Comparison of ENCODE assay signal across 9 mouse cellular contexts in genomic region chr19:24606390-24606976, GRCm38 (mm10). TPM values are rescaled to one million over a fixed set of nuclear protein-coding genes. Genes with fewer than 3 reads are reported as not detected.
DNase-seq lines count a peak whose midpoint lies in the region; ATAC-seq and TF ChIP-seq lines count a peak whose summit lies in the region.
"Had no signal": no experiment of that assay in that cellular context is flagged by ENCODE, and none has a peak within 500 bp of the region (broad histone marks: within the 10 kb centered on the region; RNA-seq: fewer than 3 reads in every experiment).

No protein-coding gene starts in this region.

- 49% methylated on average over 5 of the region's 5 CpGs for WGBS in lung, postnatal 0 days

- no peaks in the 10 kb centered on the region for H3K36me3 ChIP-seq in E14TG2a.4 (ENCODE audit: insufficient read depth, low read length)
- H3K36me3 ChIP-seq in lung, postnatal 0 days (ENCODE audit: insufficient read depth, low read length) = no peaks in the 10 kb centered on the region

- H3K27ac ChIP-seq in lung, postnatal 0 days (ENCODE audit: low read length) = no peak overlapping the region

- no peak overlapping the region for H3K4me2 ChIP-seq in lung, postnatal 0 days (replicated peaks; ENCODE audit: low read depth, low read length)

- peak; percentile 22 for DNase-seq in heart, postnatal 4 days
- no peak for DNase-seq in heart, postnatal 25 days (ENCODE audit: low spot score)
- peak; percentile 13 for DNase-seq in c-Kit-positive CD71-positive TER-119-negative erythroid progenitor cells, embryonic 14.5 days (ENCODE audit: low read depth)
- DNase-seq in lung, postnatal 0 days (ENCODE audit: low spot score) = peak; percentile 71
- no peak for DNase-seq in right cerebral cortex, adult 18-20 months
- no peak for DNase-seq in left cerebral cortex, postnatal 4 days
- DNase-seq in neural tube, embryonic 10.5 days (ENCODE audit: extremely low spot score, low spot score) = no peak

- peak; percentile 43 for ATAC-seq in lung, postnatal 0 days
- ATAC-seq: inflammation-experienced regulatory T-cells, adult 6 months had no signal

- intact Hi-C loops in heart, postnatal 25 days (cut with DNase I) = no loop called here
- intact Hi-C loops in left cerebral cortex, postnatal 4 days (cut with DNase I) = no loop called here

- H3K4me1 ChIP-seq in E14TG2a.4 (replicated peaks; ENCODE audit: low read depth, low read length) = no peaks in the 10 kb centered on the region
- H3K4me1 ChIP-seq in lung, postnatal 0 days (ENCODE audit: insufficient read depth, low read depth, low read length) = no peaks in the 10 kb centered on the region

- no peak for TF ChIP-seq EP300 in lung, postnatal 0 days (IDR thresholded peaks at IDR 0.05)

- H3K27me3 ChIP-seq in E14TG2a.4 (ENCODE audit: insufficient read depth, low read length) = peaks cover 3% of the 10 kb centered on the region; the same call in 1 of the 2 replicates
- H3K27me3 ChIP-seq in lung, postnatal 0 days (replicated peaks; ENCODE audit: insufficient read depth, low read length) = no peaks in the 10 kb centered on the region

- no peak overlapping the region for H3K9ac ChIP-seq in lung, postnatal 0 days (replicated peaks; ENCODE audit: low read depth)

- peak; percentile 42; the same call in 1 of the 2 replicates for TF ChIP-seq CTCF in E14TG2a.4 (conservative IDR thresholded peaks at IDR 0.05; ENCODE audit: low read length)
- TF ChIP-seq CTCF in lung, postnatal 0 days (IDR thresholded peaks at IDR 0.05) = peak; percentile 80

- H3K4me3 ChIP-seq in E14TG2a.4 (replicated peaks; ENCODE audit: low read length) = no peak overlapping the region
- H3K4me3 ChIP-seq in lung, postnatal 0 days (ENCODE audit: low read depth, low read length) = no peak overlapping the region

- H3K9me3 ChIP-seq in E14TG2a.4 (ENCODE audit: low read length) = peaks cover 23% of the 10 kb centered on the region
- no peaks in the 10 kb centered on the region for H3K9me3 ChIP-seq in lung, postnatal 0 days (ENCODE audit: low read length)

RNA-seq across cellular contexts. Expression of gene Pip5k1b, which starts 50.8 kb away (rescaled TPM):
- 10 to 100 TPM; 29.9 to 31.2 TPM for total RNA-seq in heart, postnatal 4 days (2021)
- total RNA-seq in heart, postnatal 25 days (2021) = 10 to 100 TPM; 26.9 to 28.3 TPM
- polyA plus RNA-seq in lung, postnatal 0 days (2015; fragmentation: Nextera tagmentation; extraction: Ambion mirVana) = 14.1 and 14.5 TPM in 2 replicates
- 1 to 10 TPM; 3.6 to 5.6 TPM for total RNA-seq in left cerebral cortex, postnatal 4 days (2021)

Comparison
In these comparisons a context has a peak if more than half of its experiments do, and no peak if none do; other contexts are left out.
1. DNase-seq: peak in heart, postnatal 4 days (single experiment), c-Kit-positive CD71-positive TER-119-negative erythroid progenitor cells, embryonic 14.5 days (single experiment) and lung, postnatal 0 days (single experiment); none in heart, postnatal 25 days (single experiment), right cerebral cortex, adult 18-20 months (single experiment), left cerebral cortex, postnatal 4 days (single experiment) and neural tube, embryonic 10.5 days (single experiment).
2. RNA of gene Pip5k1b, which starts 50.8 kb away (total RNA-seq): 29.9 to 31.2 TPM in heart, postnatal 4 days and 26.9 to 28.3 TPM in heart, postnatal 25 days; 3.6 to 5.6 TPM in left cerebral cortex, postnatal 4 days; every median in the first group is over 4 times any median in the second.